Mouse (Mus musculus): Measurements from ENCODE around the gene Tspan5. TPM values are rescaled to one million over a fixed set of nuclear protein-coding genes. Genes with fewer than 3 reads are reported as not detected.

Gene Tspan5
- total RNA-seq (2023; ENCODE audit: inconsistent age) = 7.4 to 10.2 TPM (median 8.7 TPM) in 4 replicates

GRCm38 (mm10) chr3:138741649-138742565 lies at the start of gene Tspan5:
Gene Tspan5, plus strand, starts transcription at chr3:138742195.

Other genes with a start within 250 kb of the Tspan5 start
- gene Eif4e, start 216.0 kb upstream of the Tspan5 start, total RNA-seq (2023; ENCODE audit: inconsistent age) = 74.3 to 80.6 TPM (median 78.0 TPM) in 4 replicates

Data from B cell, adult (primary cell).